Mouse (Mus musculus) lung, postnatal 10 days (tissue): ENCODE data around the gene Hnrnpul1.

ENCODE experiments used
- DNase-seq: peaks from one replicate; pipeline ENCODE4 v3.0.0; 2021

The Hnrnpul1 gene

DNA sequence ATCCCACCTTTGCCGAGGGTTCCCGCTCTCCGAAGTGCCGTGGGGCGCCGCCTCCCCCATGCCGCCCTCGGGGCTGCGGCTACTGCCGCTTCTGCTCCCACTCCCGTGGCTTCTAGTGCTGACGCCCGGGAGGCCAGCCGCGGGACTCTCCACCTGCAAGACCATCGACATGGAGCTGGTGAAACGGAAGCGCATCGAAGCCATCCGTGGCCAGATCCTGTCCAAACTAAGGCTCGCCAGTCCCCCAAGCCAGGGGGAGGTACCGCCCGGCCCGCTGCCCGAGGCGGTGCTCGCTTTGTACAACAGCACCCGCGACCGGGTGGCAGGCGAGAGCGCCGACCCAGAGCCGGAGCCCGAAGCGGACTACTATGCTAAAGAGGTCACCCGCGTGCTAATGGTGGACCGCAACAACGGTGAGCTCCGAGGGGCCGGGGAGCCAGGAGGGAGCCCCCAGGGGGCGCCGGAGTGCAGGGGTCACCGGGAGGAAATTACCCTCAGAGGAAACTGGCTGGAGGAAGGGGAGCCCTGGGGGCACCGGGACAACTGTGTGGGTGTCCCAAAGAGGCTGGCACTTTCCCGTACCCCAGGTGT lies 66.7 kb downstream of the Hnrnpul1 start:
- peak; percentile 78 for DNase-seq

GRCm38 (mm10) chr7:25686680-25687531 lies 67.7 kb downstream of the Hnrnpul1 start, which contains the start of gene Tgfb1:
Tgfb1 (plus strand) TSS chr7:25687002.
- DNase-seq: peak; percentile 90

DNA sequence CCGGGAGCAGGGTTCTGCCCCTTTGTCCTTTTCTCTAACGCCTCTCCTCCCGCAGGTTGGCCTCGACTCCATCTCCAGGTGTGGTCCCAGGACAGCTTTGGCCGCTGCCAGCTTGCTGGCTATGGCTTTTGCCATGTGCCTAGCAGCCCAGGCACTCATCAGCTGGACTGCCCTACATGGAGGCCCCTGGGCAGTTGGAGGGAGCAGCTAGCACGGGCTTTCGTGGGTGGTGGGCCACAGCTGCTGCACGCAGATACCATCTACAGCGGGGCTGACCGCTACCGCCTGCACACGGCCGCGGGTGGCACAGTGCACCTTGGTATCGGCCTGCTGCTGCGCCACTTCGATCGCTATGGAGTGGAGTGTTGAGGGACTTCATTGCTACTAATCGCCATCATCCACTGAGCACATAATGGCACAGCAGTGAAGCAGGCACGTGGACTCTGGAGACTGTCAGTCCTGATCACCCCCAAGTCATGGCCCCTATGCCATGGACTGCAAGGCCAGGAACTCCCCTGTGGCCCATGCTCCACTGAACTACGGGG lies 68.6 kb downstream of the Hnrnpul1 start:
- no peak for DNase-seq

GRCm38 (mm10) chr7:25684659-25685058 lies 69.9 kb downstream of the Hnrnpul1 start:
- DNase-seq: no peak

GRCm38 (mm10) chr7:25683474-25684180 lies 70.9 kb downstream of the Hnrnpul1 start:
- DNase-seq: peak; percentile 50

DNA sequence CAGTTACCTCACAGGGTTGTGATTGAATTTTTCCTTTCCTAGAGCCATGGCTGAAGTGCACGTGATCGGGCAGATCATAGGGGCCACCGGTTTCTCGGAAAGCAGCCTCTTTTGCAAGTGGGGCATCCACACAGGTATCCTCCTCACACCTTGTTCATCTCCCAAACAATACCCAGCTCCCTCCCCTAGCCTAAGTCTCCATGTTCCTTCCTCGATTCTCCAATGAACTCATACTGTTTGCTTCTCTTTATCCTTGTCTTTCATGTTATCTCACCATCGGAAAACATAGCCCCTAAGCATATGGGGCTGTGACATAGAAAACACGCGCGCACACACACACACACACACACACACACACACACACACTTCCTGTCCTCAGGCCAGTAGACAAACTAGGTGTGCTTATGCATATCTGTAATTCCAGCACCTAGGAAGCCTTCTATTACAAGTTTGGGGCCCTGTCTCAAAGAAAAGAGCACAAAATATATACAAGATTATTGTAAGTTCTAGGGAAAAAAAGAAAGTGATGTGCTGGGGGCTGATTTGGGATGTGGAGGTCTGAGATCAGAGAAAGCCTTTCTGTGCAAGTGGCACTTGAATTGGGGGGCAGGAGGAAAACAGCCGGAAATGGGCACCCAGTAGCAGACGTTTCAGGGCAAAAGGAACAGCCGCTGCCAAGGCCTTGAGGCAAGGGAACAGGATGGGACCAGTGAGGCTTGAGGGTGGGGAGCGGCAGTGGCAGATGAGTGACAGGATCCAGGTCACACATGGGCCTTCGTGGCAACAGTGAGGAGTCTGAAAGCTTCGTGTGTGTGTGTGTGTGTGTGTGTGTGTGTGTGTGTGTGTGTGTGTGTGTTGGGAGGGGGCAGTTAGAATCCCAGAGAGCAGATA lies 73.0 kb downstream of the Hnrnpul1 start:
- DNase-seq: no peak

- peak; percentile 97 for DNase-seq
Measured at GRCm38 (mm10) chr7:25680514-25681258, 73.9 kb downstream of the Hnrnpul1 start, which contains the start of gene B9d2. B9d2 (plus strand) TSS chr7:25680780.

DNA sequence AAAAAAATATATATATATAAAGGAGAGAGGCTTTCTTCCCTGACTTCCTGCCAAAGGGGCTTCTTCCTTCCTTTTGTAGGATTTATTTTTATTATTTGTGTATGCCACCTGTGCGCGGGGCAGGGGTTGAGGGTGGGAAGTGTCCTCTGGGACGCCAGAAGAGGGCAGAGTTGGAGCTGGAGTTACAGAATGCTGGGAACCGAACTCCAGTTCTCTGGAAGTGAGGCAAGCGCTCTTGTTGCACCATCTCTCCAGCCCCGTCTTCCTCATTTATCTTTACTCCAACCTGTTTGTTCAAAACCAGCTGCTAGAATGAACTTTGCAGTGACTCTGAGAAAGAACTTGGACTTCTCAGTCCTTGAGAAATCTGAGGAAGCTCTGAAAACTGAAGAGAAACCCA lies 74.6 kb downstream of the Hnrnpul1 start:
- DNase-seq: peak; percentile 48

DNA sequence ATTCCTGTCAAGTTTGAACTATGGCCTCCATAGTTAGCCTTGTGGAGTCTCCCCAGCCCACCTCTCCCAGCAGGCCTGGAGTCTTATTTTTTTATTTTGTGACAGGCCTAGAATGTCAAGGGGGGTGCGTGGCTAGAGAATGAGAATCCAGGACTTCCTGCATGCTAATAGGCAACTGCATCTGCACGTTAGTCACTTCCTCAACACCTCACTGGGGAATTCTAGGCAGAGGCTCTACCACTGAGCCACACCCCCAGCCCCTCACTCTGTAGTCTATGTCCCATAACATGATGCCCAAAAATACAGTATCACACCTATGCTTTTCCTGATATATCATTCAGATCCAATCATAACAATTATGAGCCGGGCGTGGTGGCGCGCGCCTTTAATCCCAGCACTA lies 77.5 kb downstream of the Hnrnpul1 start:
- DNase-seq: no peak

DNA sequence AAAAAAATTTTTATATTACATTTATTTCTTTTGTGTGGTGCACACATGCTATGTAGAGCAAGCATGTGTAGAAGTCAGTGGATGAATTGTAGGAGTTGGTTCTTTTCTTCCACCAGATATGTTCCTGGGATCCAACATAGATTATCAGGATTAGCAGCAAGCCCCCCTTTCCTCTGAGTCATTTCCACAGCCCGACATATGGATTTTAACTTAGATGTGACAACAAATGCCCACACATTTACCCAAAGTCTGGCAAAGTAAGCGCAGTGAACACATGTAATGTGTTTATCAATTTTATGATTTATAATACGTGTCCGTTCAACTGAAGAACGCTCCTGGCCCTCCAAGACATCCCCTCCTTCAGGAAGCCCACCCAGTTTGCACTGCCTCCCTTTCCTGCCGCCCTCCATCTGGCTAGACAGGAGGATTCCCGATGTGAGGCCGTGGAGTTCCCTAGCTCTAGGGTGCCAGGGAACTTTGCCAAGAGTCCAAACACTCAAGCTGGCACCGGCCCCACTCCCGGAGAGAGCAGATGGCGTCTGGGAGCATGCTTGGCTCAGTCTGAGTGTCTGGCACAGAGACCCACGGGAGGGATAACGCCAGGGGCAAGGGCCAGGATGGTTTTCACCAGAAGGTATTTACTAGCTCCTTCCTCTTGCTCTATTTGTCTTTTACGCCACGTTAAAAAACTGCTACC lies 78.3 kb downstream of the Hnrnpul1 start:
- DNase-seq: peak; percentile 93

GRCm38 (mm10) chr7:25675405-25675804 lies 79.2 kb downstream of the Hnrnpul1 start:
- no peak for DNase-seq

DNA sequence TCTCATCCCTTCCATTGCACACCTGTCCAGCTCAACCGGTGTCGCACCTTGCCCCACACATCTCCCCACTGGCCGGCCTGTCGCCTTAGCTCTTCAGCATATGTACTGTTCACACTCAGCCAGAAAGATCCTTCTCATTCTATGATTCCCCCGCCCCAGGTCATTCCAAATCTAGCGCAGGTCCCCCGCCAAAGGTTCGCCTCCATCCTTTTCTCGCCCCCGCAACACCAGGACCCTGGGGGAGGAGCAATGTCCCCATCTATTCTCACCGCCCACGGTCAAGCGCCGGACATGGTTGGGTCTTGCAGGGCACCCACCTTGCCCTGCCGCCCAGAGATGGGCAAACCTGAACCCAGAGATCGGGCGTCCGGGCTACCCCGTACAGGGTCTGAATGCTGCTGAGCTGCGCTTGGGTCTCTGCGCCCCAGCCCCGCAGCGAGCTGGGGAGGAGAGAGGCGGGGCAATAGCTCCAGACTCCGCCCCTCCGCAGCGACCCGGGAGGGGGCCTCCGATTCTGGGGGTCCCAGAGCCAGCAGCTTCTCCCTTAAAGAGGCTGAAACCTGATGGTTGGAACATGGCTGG lies 79.7 kb downstream of the Hnrnpul1 start, which contains the start of gene Tmem91:
Gene Tmem91 (minus strand): TSS at position 448 of the 582 bp plus-strand sequence.
- no peak for DNase-seq

GRCm38 (mm10) chr7:25674297-25674696 lies 80.3 kb downstream of the Hnrnpul1 start:
- no peak for DNase-seq

GRCm38 (mm10) chr7:25672442-25672841 lies 82.1 kb downstream of the Hnrnpul1 start:
- DNase-seq: no peak

- no peak for DNase-seq
Measured at GRCm38 (mm10) chr7:25671686-25672085, 82.9 kb downstream of the Hnrnpul1 start.
